Mouse (Mus musculus): ENCODE data around the gene Pnliprp1.

DNA sequence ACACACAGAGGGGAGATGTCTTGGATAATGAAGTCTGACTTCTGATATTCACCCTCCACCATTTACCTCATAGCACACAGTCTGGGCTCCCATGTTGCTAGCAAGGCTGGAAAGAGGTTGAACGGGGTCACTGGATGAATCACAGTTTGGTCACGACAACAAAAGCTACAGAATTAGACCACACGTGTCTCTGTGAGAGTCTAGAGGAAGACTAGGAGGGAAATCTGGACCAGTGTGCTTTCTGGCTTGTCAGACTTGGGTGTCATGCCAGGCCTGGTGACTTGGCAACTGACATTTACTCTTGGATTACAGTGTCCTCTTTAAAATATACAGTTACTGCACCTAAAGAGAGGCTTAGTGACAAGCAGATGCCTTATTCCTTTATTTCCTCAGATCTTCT is 20.1 kb upstream of the Pnliprp1 start:
- TF ChIP-seq GATA1 (IDR thresholded peaks at IDR 0.05; ENCODE audit: borderline replicate concordance, low read length) (no peak), FLI1 (IDR thresholded peaks at IDR 0.05; ENCODE audit: low read length) (no peak)

Measured in megakaryocyte, embryonic 14.5 days (primary cell).